Mouse (Mus musculus): ENCODE data around the gene Hdgfl2.

Gene Hdgfl2

GRCm38 (mm10) chr17:56128246-56128645 is 48.8 kb downstream of the Hdgfl2 start:
- in situ Hi-C loops (cut with MseI, MboI), result no loop called here

- in situ Hi-C loops (cut with MseI, MboI), result no loop called here
Observed at GRCm38 (mm10) chr17:56131136-56131535, 51.7 kb downstream of the Hdgfl2 start.

DNA sequence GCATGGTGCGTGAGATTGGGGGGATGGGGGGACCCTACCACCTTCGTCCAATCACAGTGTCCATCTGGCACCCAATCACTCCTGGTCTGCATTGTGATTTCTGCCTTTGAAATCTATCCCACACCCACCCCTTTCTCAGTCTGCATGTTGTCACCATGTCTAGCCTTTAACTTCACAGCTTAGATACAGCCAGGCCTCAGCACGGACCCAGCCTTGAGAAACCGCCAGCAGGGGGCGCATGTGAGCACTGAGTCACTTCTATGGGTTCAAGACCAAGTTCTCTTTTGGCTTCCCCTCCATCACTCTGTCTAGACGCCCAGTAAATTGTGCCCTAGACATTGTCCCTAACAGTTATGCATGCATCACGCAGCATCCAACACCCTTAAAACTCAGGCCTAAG is 52.4 kb downstream of the Hdgfl2 start:
- in situ Hi-C loops (cut with MseI, MboI), result no loop called here

DNA sequence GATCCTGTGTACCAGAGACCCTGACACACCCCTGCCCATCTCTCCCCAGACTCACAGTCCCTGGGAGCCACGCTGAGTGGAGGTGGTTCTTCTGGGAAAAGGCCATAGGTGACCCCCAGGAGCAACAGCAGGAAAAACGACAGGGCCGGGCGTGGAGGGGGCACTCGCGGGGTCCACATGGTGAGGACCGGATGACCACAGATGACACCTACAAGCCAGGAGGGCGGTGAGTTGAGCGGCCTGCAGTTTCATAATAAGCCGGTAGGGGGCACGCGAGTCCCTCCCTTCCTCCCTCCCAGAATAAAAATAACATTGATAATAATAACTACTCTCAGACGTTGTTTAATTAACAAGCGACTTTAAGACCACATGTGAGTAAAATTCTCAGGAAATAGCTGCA is 53.2 kb downstream of the Hdgfl2 start:
- in situ Hi-C loops (cut with MseI, MboI), result no loop called here

DNA sequence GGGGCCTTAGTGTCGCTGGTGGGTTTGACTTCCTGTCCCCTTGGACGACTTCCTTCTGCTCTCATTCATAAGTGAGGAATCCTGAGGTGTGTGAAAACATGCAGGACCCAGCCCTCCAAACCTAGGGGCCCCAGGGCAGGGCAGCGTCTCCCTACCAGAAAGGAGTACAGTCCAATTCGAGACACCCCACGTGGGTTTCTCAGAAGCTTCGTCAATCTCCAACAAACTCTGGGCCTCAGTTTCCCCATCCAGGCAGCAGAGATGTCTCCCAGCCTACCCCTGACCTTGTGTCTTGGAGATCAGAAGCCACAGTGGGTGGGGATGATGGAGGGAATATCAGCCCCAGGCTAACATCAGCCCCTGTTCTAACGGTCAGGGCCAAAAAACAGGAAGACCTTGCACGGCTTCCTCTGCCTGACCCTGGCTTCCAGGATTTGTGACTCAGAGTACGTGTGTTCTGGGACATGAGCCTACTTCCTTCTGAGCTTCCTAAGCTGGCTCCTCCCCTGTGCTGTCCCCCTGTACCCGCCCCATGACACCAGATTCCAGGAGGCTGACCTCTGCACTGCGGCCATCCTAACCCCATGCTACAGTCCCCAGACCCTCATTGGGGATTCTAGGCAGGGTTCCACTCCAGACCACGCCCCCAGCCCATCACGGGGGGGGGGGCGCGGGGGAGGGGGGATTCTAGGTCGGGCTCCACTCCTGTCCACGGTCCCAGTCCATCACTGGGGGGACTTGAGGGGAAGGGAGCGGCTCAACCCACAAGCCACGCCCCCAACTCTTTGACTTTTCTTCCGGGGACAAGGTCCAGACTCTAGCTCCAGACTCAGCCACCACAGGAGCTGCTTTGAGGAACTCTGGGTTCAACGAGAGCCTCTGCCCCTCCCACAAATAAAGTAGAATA is 54.3 kb downstream of the Hdgfl2 start:
- in situ Hi-C loops (cut with MseI, MboI), result no loop called here

GRCm38 (mm10) chr17:56134463-56134971 is 55.1 kb downstream of the Hdgfl2 start:
- in situ Hi-C loops (cut with MseI, MboI), result no loop called here

DNA sequence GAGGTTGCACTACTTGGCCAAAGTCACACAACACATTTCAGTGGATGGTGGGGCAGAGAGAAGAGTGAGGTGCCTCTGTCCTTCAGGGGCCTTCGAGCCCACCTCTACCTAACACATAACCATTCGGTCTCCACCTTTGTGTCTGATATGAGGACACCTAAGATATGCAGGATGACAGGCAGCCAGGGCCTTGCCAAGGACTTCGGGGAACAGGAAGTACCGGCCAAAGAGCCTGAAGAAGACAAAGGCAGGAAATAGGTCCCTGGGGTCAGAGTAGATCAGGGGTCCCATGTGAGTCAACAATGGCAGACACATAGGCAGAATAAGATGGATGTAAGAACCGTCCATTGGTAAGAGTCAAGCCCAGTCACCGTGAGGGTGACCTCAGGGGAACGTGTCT is 57.1 kb downstream of the Hdgfl2 start:
- in situ Hi-C loops (cut with MseI, MboI), result no loop called here

DNA sequence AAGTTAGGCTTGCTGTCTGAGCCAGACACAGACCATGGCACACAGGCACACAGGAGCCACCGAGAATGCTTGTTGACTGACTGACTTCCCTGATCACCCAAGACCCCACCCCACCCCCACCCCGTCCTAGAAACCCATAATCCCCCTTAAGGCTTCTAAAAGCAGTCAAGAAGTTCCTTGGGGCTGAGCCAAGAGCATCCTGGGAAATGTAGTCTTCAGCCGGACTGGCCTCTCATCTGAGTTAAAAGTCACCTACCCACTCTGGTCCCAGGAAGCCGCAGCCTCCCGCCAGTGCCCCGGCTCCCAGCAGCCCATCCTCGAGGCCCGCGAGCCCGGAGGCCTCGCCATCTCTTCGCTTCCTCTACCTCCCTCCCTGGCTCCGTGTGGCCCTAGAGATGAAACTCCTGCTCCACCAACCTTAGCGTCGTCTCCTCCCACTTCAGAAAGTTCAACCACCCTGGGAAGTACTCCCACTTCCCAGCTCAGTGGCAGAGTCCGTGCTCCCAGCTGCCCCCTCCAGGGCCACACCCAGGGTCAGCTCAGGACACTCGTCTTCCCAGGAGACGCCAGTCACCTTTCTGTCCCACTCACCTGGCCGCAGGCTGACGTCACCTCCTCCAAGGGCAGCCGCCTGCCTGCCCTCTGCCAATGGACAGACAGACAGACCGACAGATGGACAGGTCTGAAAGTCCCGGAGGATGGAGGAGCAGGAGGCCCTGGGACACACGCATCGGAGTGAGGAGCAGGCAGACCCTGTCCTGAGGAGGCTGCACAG is 58.6 kb downstream of the Hdgfl2 start:
- in situ Hi-C loops (cut with MseI, MboI), result no loop called here

DNA sequence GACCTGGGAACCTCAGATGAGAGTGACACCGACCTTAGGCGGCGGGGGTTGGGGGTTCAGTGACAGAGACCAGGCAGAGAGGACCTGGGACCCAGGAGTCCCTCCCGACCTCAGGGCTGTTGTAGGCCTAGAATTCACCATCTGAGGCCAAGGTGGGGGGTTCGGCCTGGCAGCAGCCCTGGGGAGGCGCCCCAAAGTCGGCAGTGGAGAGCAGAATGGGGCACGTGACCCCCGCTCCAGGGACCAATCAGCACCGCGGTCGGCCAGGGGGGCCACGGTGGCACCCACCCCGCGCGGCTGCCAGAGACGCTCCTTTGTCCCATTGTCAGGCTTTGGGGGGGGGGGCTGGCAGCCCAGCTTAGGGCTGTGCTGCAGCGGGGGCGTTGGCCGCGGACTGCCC is 59.9 kb downstream of the Hdgfl2 start:
- in situ Hi-C loops (cut with MseI, MboI), result no loop called here

- in situ Hi-C loops (cut with MseI, MboI), result no loop called here
Observed at GRCm38 (mm10) chr17:56139858-56140595, 60.6 kb downstream of the Hdgfl2 start, which contains the start of gene Sema6b. Gene Sema6b, minus strand, starts transcription at chr17:56140343.

GRCm38 (mm10) chr17:56141702-56142605 is 62.5 kb downstream of the Hdgfl2 start:
- in situ Hi-C loops (cut with MseI, MboI), result no loop called here

DNA sequence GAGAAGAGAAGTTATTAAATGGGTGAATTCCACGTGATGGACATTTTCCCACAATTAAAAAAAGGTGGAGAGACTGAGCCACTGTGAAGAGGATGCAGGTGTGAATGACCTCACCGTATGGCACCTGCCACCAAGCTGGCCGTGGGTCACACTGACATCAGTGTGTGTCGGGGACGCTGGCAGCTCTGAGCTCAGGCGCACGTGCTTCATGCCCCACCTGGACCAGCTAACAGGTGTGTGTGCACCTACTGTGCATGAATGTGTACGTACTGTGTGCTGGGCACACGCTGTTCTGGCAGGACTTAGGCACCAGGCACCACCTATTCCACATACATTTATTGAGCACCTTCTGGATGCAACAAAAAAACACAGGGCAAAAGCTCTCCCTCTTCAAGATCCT is 65.1 kb downstream of the Hdgfl2 start:
- in situ Hi-C loops (cut with MseI, MboI), result no loop called here

DNA sequence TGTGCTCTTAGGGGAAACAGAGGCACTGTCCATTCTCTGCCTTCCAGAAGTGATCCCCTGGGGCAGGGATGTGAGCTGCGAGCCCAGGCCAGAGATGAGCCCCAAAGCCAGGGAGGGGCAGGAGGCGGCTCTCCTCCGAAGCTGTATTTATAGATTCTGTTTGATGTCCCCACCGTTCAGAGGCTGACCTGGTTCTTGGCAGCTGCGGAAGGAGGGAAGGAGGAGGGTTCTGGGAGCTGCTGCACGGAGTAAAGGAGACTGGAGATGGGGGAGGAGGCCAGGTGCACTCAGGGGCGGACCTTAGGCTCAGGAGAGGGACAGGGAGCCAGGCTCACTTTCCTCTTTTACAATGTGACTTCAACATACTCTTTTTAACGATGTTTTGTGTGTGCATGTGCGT is 66.7 kb downstream of the Hdgfl2 start:
- in situ Hi-C loops (cut with MseI, MboI), result no loop called here

- in situ Hi-C loops (cut with MseI, MboI), result no loop called here
Observed at GRCm38 (mm10) chr17:56147420-56147819, 68.0 kb downstream of the Hdgfl2 start.

DNA sequence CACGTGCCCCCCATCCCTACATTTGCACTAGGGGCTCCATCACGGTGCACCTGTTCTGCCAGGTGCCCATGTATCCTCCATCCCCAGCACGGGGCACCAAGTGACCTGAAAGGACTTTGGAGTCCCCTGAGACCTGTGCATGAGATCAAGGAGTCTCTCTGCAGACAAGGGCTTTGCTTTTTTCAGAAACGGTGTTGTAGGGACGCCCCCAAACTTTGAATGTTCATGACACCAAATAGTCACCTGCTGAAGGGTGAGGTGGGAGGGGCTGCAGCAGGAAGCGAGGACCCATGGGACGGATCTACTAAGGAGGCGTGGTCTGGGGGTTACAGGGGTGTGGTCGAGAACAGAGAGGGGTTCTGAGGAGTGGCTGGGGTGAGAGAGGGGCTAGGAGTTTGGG is 68.8 kb downstream of the Hdgfl2 start:
- in situ Hi-C loops (cut with MseI, MboI), result no loop called here

- in situ Hi-C loops (cut with MseI, MboI), result no loop called here
Observed at GRCm38 (mm10) chr17:56148790-56149618, 69.6 kb downstream of the Hdgfl2 start.

DNA sequence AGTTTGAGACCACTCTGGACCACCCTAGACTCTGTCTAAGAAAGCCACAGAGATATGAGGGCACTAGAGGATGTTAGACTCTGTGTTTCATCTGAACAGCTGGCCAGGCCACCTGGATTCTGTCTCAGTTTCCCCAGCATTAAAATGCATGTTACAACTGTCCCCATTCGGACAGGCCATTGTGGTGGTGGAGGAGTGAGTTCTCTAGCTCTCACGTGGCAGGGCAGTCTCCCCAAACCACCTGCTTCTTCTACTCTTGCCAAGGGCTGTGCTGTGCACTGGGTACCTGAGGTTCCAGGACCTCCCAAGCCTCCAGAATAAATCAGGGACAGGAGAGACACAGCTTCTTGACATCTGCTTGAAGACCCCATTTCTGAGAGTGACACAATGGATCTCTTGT is 70.5 kb downstream of the Hdgfl2 start:
- in situ Hi-C loops (cut with MseI, MboI), result no loop called here
